Mouse (Mus musculus) kidney, postnatal 0 days (tissue): ENCODE data around the gene Cntnap1. TPM values are rescaled to one million over a fixed set of nuclear protein-coding genes. Genes with fewer than 3 reads are reported as not detected.
A peak's percentile ranks its signal among the peaks of the same experiment; 100 is the strongest.

Source experiments
- ATAC-seq: fragments of 200-750 bp; cut with Nextera tagmentation; replicated peaks from 2 replicates; pipeline ENCODE4 v1.8.0; 2017; ENCODE audit warnings: low read depth, moderate number of reproducible peaks, moderate TSS enrichment, moderate library complexity; ENCODE audit not compliant: low FRiP score
- DNase-seq: peaks from one replicate; pipeline ENCODE4 v3.0.0-alpha.2; 2016; ENCODE audit warnings: low spot score
- H3K27ac ChIP-seq: fragments of 300-500 bp; sonication (generic); 2 replicates; pipeline ENCODE4 v1.5.1; 2014; ENCODE audit warnings: mild to moderate bottlenecking
- H3K27me3 ChIP-seq: fragments of 300-500 bp; sonication (generic); 2 replicates; pipeline ENCODE4 v1.6.1; 2014; ENCODE audit warnings: low read length, mixed read lengths; ENCODE audit not compliant: insufficient read depth
- H3K36me3 ChIP-seq: fragments of 300-500 bp; sonication (generic); 2 replicates; pipeline ENCODE4 v1.6.1; 2014; ENCODE audit warnings: low read length, mixed read lengths; ENCODE audit not compliant: insufficient read depth
- H3K4me1 ChIP-seq: fragments of 300-500 bp; sonication (generic); replicated peaks from 2 replicates; pipeline ENCODE4 v1.6.1; 2014; ENCODE audit warnings: antibody characterized with exemption, low read length, mixed read lengths; ENCODE audit not compliant: insufficient read depth
- H3K4me2 ChIP-seq: fragments of 300-500 bp; sonication (generic); 2 replicates; pipeline ENCODE4 v1.6.1; 2014; ENCODE audit warnings: mild to moderate bottlenecking, low read length, moderate library complexity, mixed read lengths
- H3K4me3 ChIP-seq: fragments of 300-500 bp; sonication (generic); replicated peaks from 2 replicates; pipeline ENCODE4 v1.5.1; 2014; ENCODE audit warnings: low read depth, low read length
- H3K9ac ChIP-seq: fragments of 300-500 bp; sonication (generic); 2 replicates; pipeline ENCODE4 v1.6.1; 2014; ENCODE audit warnings: low read depth, low read length
- H3K9me3 ChIP-seq: fragments of 300-500 bp; sonication (generic); replicated peaks from 2 replicates; pipeline ENCODE4 v1.6.1; 2016; ENCODE audit warnings: low read length, inconsistent platforms, mixed read lengths
- CTCF ChIP-seq: IDR thresholded peaks from 2 replicates; pipeline ENCODE4 v1.5.1; 2016; ENCODE audit warnings: antibody characterized with exemption, low read depth, mild to moderate bottlenecking, moderate library complexity
- WGBS: fragments of 180-500 bp; shearing (Covaris S2); extraction: QIAGEN DNeasy Blood & Tissue Kit; methylation state at CpG from one replicate; pipeline ENCODE4 v1.1.7; 2014; 5-methylcytosine and 5-hydroxymethylcytosine counted together
- polyA plus RNA-seq: library from polyadenylated mRNA; unstranded; fragments of >200 nt; fragmentation: Nextera tagmentation; extraction: Ambion mirVana; gene quantifications from 2 replicates; pipeline ENCODE4 v1.2.1, GENCODE M21; 2015

Gene Cntnap1
- polyA plus RNA-seq, 1 experiment from 2014 or later: 0.78 TPM

GRCm38 (mm10) chr11:101130056-101130756 is 40.1 kb upstream of the Cntnap1 start:
- TF ChIP-seq CTCF: no peak
- no peak for ATAC-seq
- no peak overlapping the region for H3K9ac ChIP-seq
- no peaks in the 10 kb centered on the region for H3K9me3 ChIP-seq
- H3K4me1 ChIP-seq: no peaks in the 10 kb centered on the region; the same call in 1 of the 2 replicates
- H3K36me3 ChIP-seq: peaks cover 11% of the 10 kb centered on the region; the same call in 1 of the 2 replicates
- WGBS: 35% methylated on average over 18 of the region's 18 CpGs
- H3K4me3 ChIP-seq: no peak overlapping the region
- no peak for DNase-seq
- H3K27me3 ChIP-seq: no peaks in the 10 kb centered on the region
- no peak overlapping the region for H3K4me2 ChIP-seq
- no peak overlapping the region for H3K27ac ChIP-seq

- Histone ChIP-seq H3K9ac (no peak overlapping the region), H3K4me3 (no peak overlapping the region), H3K36me3 (peaks cover 7% of the 10 kb centered on the region; the same call in 1 of the 2 replicates), H3K4me2 (no peak overlapping the region), H3K9me3 (no peaks in the 10 kb centered on the region), H3K27ac (no peak overlapping the region), H3K27me3 (no peaks in the 10 kb centered on the region), H3K4me1 (no peaks in the 10 kb centered on the region; the same call in 1 of the 2 replicates)
- DNase-seq: no peak
- no peak for TF ChIP-seq CTCF
- no peak for ATAC-seq
- WGBS: 81% methylated on average over 2 of the region's 2 CpGs
Measured at GRCm38 (mm10) chr11:101131187-101131586, 39.1 kb upstream of the Cntnap1 start.

GRCm38 (mm10) chr11:101131701-101132100 is 38.6 kb upstream of the Cntnap1 start:
- Histone ChIP-seq H3K4me2 (no peak overlapping the region), H3K4me1 (no peaks in the 10 kb centered on the region; the same call in 1 of the 2 replicates), H3K27ac (no peak overlapping the region), H3K9ac (no peak overlapping the region), H3K27me3 (no peaks in the 10 kb centered on the region), H3K4me3 (no peak overlapping the region), H3K9me3 (no peaks in the 10 kb centered on the region), H3K36me3 (0 out of 2 replicates have a peak, but pooled peaks cover 2% of the 10 kb centered on the region)
- WGBS: 91% methylated on average over 6 of the region's 6 CpGs
- TF ChIP-seq CTCF: peak; percentile 60
- peak; percentile 40 for DNase-seq
- no peak for ATAC-seq

GRCm38 (mm10) chr11:101133037-101133436 is 37.3 kb upstream of the Cntnap1 start:
- 52% methylated on average over 12 of the region's 12 CpGs for WGBS
- no peak for ATAC-seq
- Histone ChIP-seq H3K4me3 (no peak overlapping the region), H3K9ac (no peak overlapping the region), H3K4me1 (no peaks in the 10 kb centered on the region; the same call in 1 of the 2 replicates), H3K36me3 (no peaks in the 10 kb centered on the region), H3K27ac (no peak overlapping the region), H3K4me2 (no peak overlapping the region), H3K27me3 (no peaks in the 10 kb centered on the region), H3K9me3 (no peaks in the 10 kb centered on the region)
- DNase-seq: peak; percentile 50
- no peak for TF ChIP-seq CTCF

- no peak for DNase-seq
- no peaks in the 10 kb centered on the region for H3K9me3 ChIP-seq
- 54% methylated on average over 13 of the region's 13 CpGs for WGBS
- no peak overlapping the region for H3K4me2 ChIP-seq
- no peak for TF ChIP-seq CTCF
- H3K27ac ChIP-seq: no peak overlapping the region
- ATAC-seq: no peak
- H3K27me3 ChIP-seq: no peaks in the 10 kb centered on the region
- peaks cover 5% of the 10 kb centered on the region; the same call in 1 of the 2 replicates for H3K4me1 ChIP-seq
- H3K9ac ChIP-seq: no peak overlapping the region
- H3K36me3 ChIP-seq: no peaks in the 10 kb centered on the region
- H3K4me3 ChIP-seq: no peak overlapping the region
Measured at GRCm38 (mm10) chr11:101134217-101134865, 36.0 kb upstream of the Cntnap1 start.

- Histone ChIP-seq H3K36me3 (no peaks in the 10 kb centered on the region), H3K4me3 (no peak overlapping the region), H3K9ac (no peak overlapping the region), H3K27me3 (no peaks in the 10 kb centered on the region), H3K4me2 (no peak overlapping the region), H3K9me3 (no peaks in the 10 kb centered on the region), H3K4me1 (0 out of 2 replicates have a peak, but pooled peaks cover 13% of the 10 kb centered on the region), H3K27ac (no peak overlapping the region)
- no peak for DNase-seq
- WGBS: 75% methylated on average over 7 of the region's 7 CpGs
- TF ChIP-seq CTCF: no peak
- no peak for ATAC-seq
Measured at GRCm38 (mm10) chr11:101137000-101137399, 33.3 kb upstream of the Cntnap1 start.
